Mouse (Mus musculus): ENCODE results near the gene Plac9a. TPM values are rescaled to one million over a fixed set of nuclear protein-coding genes. Genes with fewer than 3 reads are reported as not detected.

The Plac9a gene
- polyA plus RNA-seq, 1 experiment from 2014 or later = 2.8 TPM

DNA sequence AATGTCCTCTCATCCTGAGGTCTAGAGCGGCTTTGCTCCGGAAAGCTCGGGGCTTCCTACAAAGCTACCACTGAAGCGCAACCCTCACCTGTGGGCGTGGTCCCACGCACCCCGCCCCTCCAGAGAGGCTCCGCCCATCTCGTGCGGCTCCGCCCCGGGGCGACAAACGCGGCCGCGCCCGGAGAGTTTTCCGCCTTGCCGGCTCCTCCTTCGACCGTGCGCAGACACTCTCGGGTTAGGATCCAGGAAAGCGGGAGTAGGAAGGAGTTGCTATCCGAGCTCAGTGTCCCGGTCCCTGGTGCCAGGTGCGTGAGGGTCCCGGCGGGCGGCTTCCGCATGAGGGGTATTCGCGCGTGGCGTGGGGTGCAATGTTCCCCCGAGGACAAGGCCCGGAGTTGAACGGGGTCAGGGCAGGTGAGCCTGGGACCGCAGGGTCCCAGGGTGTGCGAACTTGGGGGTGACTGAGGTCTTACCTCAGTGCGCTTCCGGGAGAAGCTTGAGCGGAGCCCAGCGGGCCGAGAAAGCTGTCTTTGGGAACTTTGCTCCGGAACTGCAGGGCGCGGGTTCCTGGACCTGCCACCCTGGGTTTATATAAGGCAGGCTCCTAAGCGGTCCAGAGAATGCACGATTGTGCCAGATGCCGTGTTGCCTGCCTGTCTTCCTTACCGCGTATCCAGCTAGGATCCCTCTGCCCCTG is 60.8 kb downstream of the Plac9a start, which contains the start of gene Anxa11:
Anxa11 (plus strand) TSS at position 166 of the 697 bp plus-strand sequence.
- H3K27me3 ChIP-seq (ENCODE audit: control insufficient read depth, insufficient read depth, low read length) = no peaks in the 10 kb centered on the region
- H3K4me2 ChIP-seq (replicated peaks; ENCODE audit: low read depth) = peak within 1 kb of the TSS; percentile 93
- H3K4me1 ChIP-seq (replicated peaks; ENCODE audit: control insufficient read depth, insufficient read depth) = 0 out of 2 replicates have a peak, but pooled peaks cover 2% of the 10 kb centered on the region
- H3K4me3 ChIP-seq (ENCODE audit: low read depth, low read length) = peak within 1 kb of the TSS; percentile 81
- TF ChIP-seq CTCF (IDR thresholded peaks at IDR 0.05; ENCODE audit: low read depth) (no peak), EP300 (optimal IDR thresholded peaks at IDR 0.05) (no peak)
- no peaks in the 10 kb centered on the region for H3K9me3 ChIP-seq (ENCODE audit: control insufficient read depth, low read length)
- ATAC-seq (ENCODE audit: low FRiP score, low TSS enrichment) (peak; percentile 84), DNase-seq (ENCODE audit: low spot score) (peak; percentile 95)
- peak within 1 kb of the TSS; percentile 88 for H3K9ac ChIP-seq (ENCODE audit: low read length)
- WGBS = under 1% methylated on average over 52 of the region's 54 CpGs
- no peaks in the 10 kb centered on the region for H3K36me3 ChIP-seq (ENCODE audit: control insufficient read depth, insufficient read depth, low read length)
- peak within 1 kb of the TSS; percentile 95 for H3K27ac ChIP-seq (replicated peaks)

- WGBS = 3% methylated on average over 4 of the region's 4 CpGs
- DNase-seq (ENCODE audit: low spot score) = no peak
- ATAC-seq (ENCODE audit: low FRiP score, low TSS enrichment) = no peak
- no peaks in the 10 kb centered on the region for H3K9me3 ChIP-seq (ENCODE audit: control insufficient read depth, low read length)
- H3K36me3 ChIP-seq (ENCODE audit: control insufficient read depth, insufficient read depth, low read length) = no peaks in the 10 kb centered on the region
- peak overlapping the region; percentile 93 for H3K4me2 ChIP-seq (replicated peaks; ENCODE audit: low read depth)
- peak overlapping the region; percentile 81 for H3K4me3 ChIP-seq (ENCODE audit: low read depth, low read length)
- H3K27ac ChIP-seq (replicated peaks) = no peak overlapping the region
- no peaks in the 10 kb centered on the region for H3K27me3 ChIP-seq (ENCODE audit: control insufficient read depth, insufficient read depth, low read length)
- 0 out of 2 replicates have a peak, but pooled peaks cover 1% of the 10 kb centered on the region for H3K4me1 ChIP-seq (replicated peaks; ENCODE audit: control insufficient read depth, insufficient read depth)
- H3K9ac ChIP-seq (ENCODE audit: low read length) = no peak overlapping the region; the same call in 1 of the 2 replicates
- no peak for TF ChIP-seq EP300 (optimal IDR thresholded peaks at IDR 0.05)
- TF ChIP-seq CTCF (IDR thresholded peaks at IDR 0.05; ENCODE audit: low read depth) = no peak
These were observed 61.3 kb downstream of the Plac9a start for GRCm38 (mm10) chr14:25841579-25841978.

DNA sequence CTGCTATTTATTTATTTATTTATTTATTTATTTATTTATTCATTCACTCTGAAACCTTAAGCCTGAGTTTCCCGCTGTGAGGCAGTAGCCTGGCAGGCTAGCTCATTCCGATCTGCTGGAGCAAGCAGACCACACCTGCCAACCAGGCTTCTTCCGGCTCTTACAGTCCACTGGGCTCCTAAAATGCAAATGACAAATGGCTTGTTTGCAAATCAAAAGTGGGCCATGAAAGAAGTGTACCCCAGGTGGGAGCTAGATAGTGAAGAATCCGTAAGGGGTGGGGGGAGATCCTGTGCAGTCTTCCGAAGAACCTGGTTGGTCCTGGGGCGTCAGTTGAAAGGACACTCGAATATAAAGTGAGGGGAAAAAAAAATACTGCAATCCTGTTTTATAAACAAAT is 61.9 kb downstream of the Plac9a start:
- ATAC-seq (ENCODE audit: low FRiP score, low TSS enrichment) (no peak), DNase-seq (ENCODE audit: low spot score) (no peak)
- H3K4me1 ChIP-seq (replicated peaks; ENCODE audit: control insufficient read depth, insufficient read depth) = no peaks in the 10 kb centered on the region
- TF ChIP-seq CTCF (IDR thresholded peaks at IDR 0.05; ENCODE audit: low read depth) = no peak
- TF ChIP-seq EP300 (optimal IDR thresholded peaks at IDR 0.05) = no peak
- no peaks in the 10 kb centered on the region for H3K27me3 ChIP-seq (ENCODE audit: control insufficient read depth, insufficient read depth, low read length)
- H3K9me3 ChIP-seq (ENCODE audit: control insufficient read depth, low read length) = no peaks in the 10 kb centered on the region
- no peak overlapping the region for H3K4me2 ChIP-seq (replicated peaks; ENCODE audit: low read depth)
- no peak overlapping the region for H3K27ac ChIP-seq (replicated peaks)
- no peaks in the 10 kb centered on the region for H3K36me3 ChIP-seq (ENCODE audit: control insufficient read depth, insufficient read depth, low read length)
- no peak overlapping the region for H3K9ac ChIP-seq (ENCODE audit: low read length)
- WGBS = 42% methylated on average over 7 of the region's 7 CpGs
- no peak overlapping the region for H3K4me3 ChIP-seq (ENCODE audit: low read depth, low read length)

- Histone ChIP-seq H3K4me2 (replicated peaks; ENCODE audit: low read depth) (no peak overlapping the region), H3K4me1 (replicated peaks; ENCODE audit: control insufficient read depth, insufficient read depth) (no peaks in the 10 kb centered on the region), H3K9ac (ENCODE audit: low read length) (no peak overlapping the region), H3K27me3 (ENCODE audit: control insufficient read depth, insufficient read depth, low read length) (no peaks in the 10 kb centered on the region), H3K36me3 (ENCODE audit: control insufficient read depth, insufficient read depth, low read length) (no peaks in the 10 kb centered on the region), H3K27ac (replicated peaks) (no peak overlapping the region), H3K9me3 (ENCODE audit: control insufficient read depth, low read length) (no peaks in the 10 kb centered on the region), H3K4me3 (ENCODE audit: low read depth, low read length) (no peak overlapping the region)
- 55% methylated on average over 7 of the region's 7 CpGs for WGBS
- no peak for TF ChIP-seq CTCF (IDR thresholded peaks at IDR 0.05; ENCODE audit: low read depth)
- TF ChIP-seq EP300 (optimal IDR thresholded peaks at IDR 0.05) = no peak
- DNase-seq (ENCODE audit: low spot score) (no peak), ATAC-seq (ENCODE audit: low FRiP score, low TSS enrichment) (no peak)
These were observed 63.1 kb downstream of the Plac9a start for GRCm38 (mm10) chr14:25839791-25840190.

DNA sequence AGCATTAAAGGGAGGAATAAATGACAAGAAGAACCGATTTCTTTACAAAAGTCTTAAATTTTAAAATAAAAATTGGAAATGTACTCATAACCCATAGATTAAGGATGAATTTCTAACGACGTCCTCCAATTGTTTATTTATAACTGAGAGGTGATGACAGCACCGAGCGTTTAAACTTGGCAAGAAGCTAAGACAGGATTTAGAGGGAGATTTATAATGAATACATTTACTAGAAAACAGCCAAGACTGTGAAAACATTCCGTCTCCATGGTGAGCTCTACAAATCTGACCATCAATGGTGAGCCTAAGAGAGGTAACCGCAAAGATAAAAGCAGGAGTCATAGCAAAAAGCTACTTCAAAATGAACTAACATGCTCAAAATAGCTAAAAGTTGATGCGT is 64.5 kb downstream of the Plac9a start:
- no peak for DNase-seq (ENCODE audit: low spot score)
- 41% methylated on average over 8 of the region's 8 CpGs for WGBS
- Histone ChIP-seq H3K9ac (ENCODE audit: low read length) (no peak overlapping the region), H3K36me3 (ENCODE audit: control insufficient read depth, insufficient read depth, low read length) (no peaks in the 10 kb centered on the region), H3K4me1 (replicated peaks; ENCODE audit: control insufficient read depth, insufficient read depth) (no peaks in the 10 kb centered on the region), H3K4me3 (ENCODE audit: low read depth, low read length) (no peak overlapping the region), H3K9me3 (ENCODE audit: control insufficient read depth, low read length) (no peaks in the 10 kb centered on the region), H3K27ac (replicated peaks) (no peak overlapping the region), H3K4me2 (replicated peaks; ENCODE audit: low read depth) (no peak overlapping the region), H3K27me3 (ENCODE audit: control insufficient read depth, insufficient read depth, low read length) (no peaks in the 10 kb centered on the region)
- no peak for ATAC-seq (ENCODE audit: low FRiP score, low TSS enrichment)
- TF ChIP-seq EP300 (optimal IDR thresholded peaks at IDR 0.05) = no peak
- no peak for TF ChIP-seq CTCF (IDR thresholded peaks at IDR 0.05; ENCODE audit: low read depth)

Other genes with a start within 250 kb of the Plac9a start
- gene Ppif, start 208.9 kb downstream of the Plac9a start, polyA plus RNA-seq (2015; fragmentation: Nextera tagmentation; extraction: Ambion mirVana) = 66.1 and 74.6 TPM in 2 replicates
- 11.3 and 11.9 TPM in 2 replicates for gene Zcchc24, start 134.1 kb downstream of the Plac9a start, polyA plus RNA-seq (2015; fragmentation: Nextera tagmentation; extraction: Ambion mirVana)
- 60.6 and 67.3 TPM in 2 replicates for gene Anxa11, start 60.9 kb downstream of the Plac9a start, polyA plus RNA-seq (2015; fragmentation: Nextera tagmentation; extraction: Ambion mirVana)
- gene Tmem254a, start 24.6 kb upstream of the Plac9a start, polyA plus RNA-seq (2015; fragmentation: Nextera tagmentation; extraction: Ambion mirVana) = 4.2 TPM in 2 replicates
- gene Cphx1, start 35.2 kb upstream of the Plac9a start, polyA plus RNA-seq (2015; fragmentation: Nextera tagmentation; extraction: Ambion mirVana) = 0.05 and 0.10 TPM in 2 replicates
- 0.51 and 1.1 TPM in 2 replicates for gene Duxbl1, start 75.5 kb upstream of the Plac9a start, polyA plus RNA-seq (2015; fragmentation: Nextera tagmentation; extraction: Ambion mirVana)
- gene Gm9780, start 139.6 kb upstream of the Plac9a start, polyA plus RNA-seq (2015; fragmentation: Nextera tagmentation; extraction: Ambion mirVana) = 77.5 and 113 TPM in 2 replicates
- 94.4 and 103 TPM in 2 replicates for gene Tmem254c, start 164.3 kb upstream of the Plac9a start, polyA plus RNA-seq (2015; fragmentation: Nextera tagmentation; extraction: Ambion mirVana)
- not detected in 2 replicates for gene Cphx2, start 178.4 kb upstream of the Plac9a start, polyA plus RNA-seq (2015; fragmentation: Nextera tagmentation; extraction: Ambion mirVana)
- gene Cphx3, start 179.2 kb upstream of the Plac9a start, polyA plus RNA-seq (2015; fragmentation: Nextera tagmentation; extraction: Ambion mirVana) = not detected in 2 replicates
- gene Duxbl2, start 215.2 kb upstream of the Plac9a start, polyA plus RNA-seq (2015; fragmentation: Nextera tagmentation; extraction: Ambion mirVana) = 0.67 TPM in 1 of 2 replicates, not detected in the other